Mouse (Mus musculus) intestine, embryonic 15.5 days (tissue): Measurements from ENCODE around the gene Uqcc1. TPM values are rescaled to one million over a fixed set of nuclear protein-coding genes. Genes with fewer than 3 reads are reported as not detected.

ENCODE experiments used
- ATAC-seq: fragments of 200-750 bp; cut with Nextera tagmentation; 2 replicates; pipeline ENCODE4 v1.8.0; 2017; ENCODE audit warnings: moderate TSS enrichment, moderate library complexity
- H3K27ac ChIP-seq: fragments of 300-500 bp; sonication (generic); 2 replicates; pipeline ENCODE4 v1.5.1; 2015; ENCODE audit warnings: mild to moderate bottlenecking, inconsistent platforms
- H3K27me3 ChIP-seq: fragments of 300-500 bp; sonication (generic); replicated peaks from 2 replicates; pipeline ENCODE4 v1.6.1; 2015; ENCODE audit warnings: inconsistent platforms
- H3K36me3 ChIP-seq: fragments of 300-500 bp; sonication (generic); 2 replicates; pipeline ENCODE4 v1.6.1; 2015; ENCODE audit warnings: inconsistent platforms
- H3K4me1 ChIP-seq: fragments of 300-500 bp; sonication (generic); replicated peaks from 2 replicates; pipeline ENCODE4 v1.6.1; 2015; ENCODE audit warnings: inconsistent platforms
- H3K4me2 ChIP-seq: fragments of 300-500 bp; sonication (generic); replicated peaks from 2 replicates; pipeline ENCODE4 v1.6.1; 2015; ENCODE audit warnings: mild to moderate bottlenecking, inconsistent platforms
- H3K4me3 ChIP-seq: fragments of 300-500 bp; sonication (generic); replicated peaks from 2 replicates; pipeline ENCODE4 v1.5.1; 2015; ENCODE audit warnings: inconsistent platforms
- H3K9ac ChIP-seq: fragments of 300-500 bp; sonication (generic); 2 replicates; pipeline ENCODE4 v1.6.1; 2015; ENCODE audit warnings: inconsistent platforms
- H3K9me3 ChIP-seq: fragments of 300-500 bp; sonication (generic); 2 replicates; pipeline ENCODE4 v1.6.1; 2016; ENCODE audit warnings: inconsistent platforms
- WGBS: fragments of 180-500 bp; shearing (Covaris S2); methylation state at CpG from one replicate; pipeline ENCODE4 v1.1.7; 2015; 5-methylcytosine and 5-hydroxymethylcytosine counted together
- polyA plus RNA-seq: library from polyadenylated mRNA; unstranded; fragments of >200 nt; fragmentation: Nextera tagmentation; extraction: Ambion mirVana; gene quantifications from 2 replicates; pipeline ENCODE4 v1.2.1, GENCODE M21; 2015

Gene Uqcc1
- polyA plus RNA-seq, 1 experiment from 2014 or later, result 88.7 TPM

- Histone ChIP-seq H3K9ac (no peak overlapping the region), H3K27ac (no peak overlapping the region), H3K27me3 (no peaks in the 10 kb centered on the region), H3K4me2 (no peak overlapping the region), H3K4me3 (no peak overlapping the region), H3K9me3 (no peaks in the 10 kb centered on the region), H3K4me1 (no peaks in the 10 kb centered on the region), H3K36me3 (peaks cover 21% of the 10 kb centered on the region)
- WGBS, result 87% methylated on average over 6 of the region's 6 CpGs
- no peak for ATAC-seq
These were observed 15.4 kb downstream of the Uqcc1 start for GRCm38 (mm10) chr2:155914684-155915083.

- Histone ChIP-seq H3K27ac (no peak overlapping the region), H3K9me3 (no peaks in the 10 kb centered on the region), H3K9ac (no peak overlapping the region), H3K4me1 (no peaks in the 10 kb centered on the region), H3K36me3 (peaks cover 9% of the 10 kb centered on the region; the same call in 1 of the 2 replicates), H3K4me2 (no peak overlapping the region), H3K4me3 (no peak overlapping the region), H3K27me3 (no peaks in the 10 kb centered on the region)
- WGBS, result 93% methylated on average over 6 of the region's 6 CpGs
- ATAC-seq, result no peak
These were observed 26.5 kb downstream of the Uqcc1 start for GRCm38 (mm10) chr2:155903632-155904008.

- no peak overlapping the region for H3K9ac ChIP-seq
- H3K4me1 ChIP-seq, result no peaks in the 10 kb centered on the region
- 76% methylated on average over 16 of the region's 16 CpGs for WGBS
- H3K4me2 ChIP-seq, result no peak overlapping the region
- peak; percentile 81 for ATAC-seq
- H3K27ac ChIP-seq, result no peak overlapping the region
- H3K27me3 ChIP-seq, result no peaks in the 10 kb centered on the region
- H3K36me3 ChIP-seq, result peaks cover 9% of the 10 kb centered on the region; the same call in 1 of the 2 replicates
- H3K9me3 ChIP-seq, result no peaks in the 10 kb centered on the region
- no peak overlapping the region for H3K4me3 ChIP-seq
These were observed 27.0 kb downstream of the Uqcc1 start for GRCm38 (mm10) chr2:155902989-155903631.

GRCm38 (mm10) chr2:155895046-155895735, 34.9 kb downstream of the Uqcc1 start:
- WGBS, result 75% methylated on average over 16 of the region's 16 CpGs
- Histone ChIP-seq H3K4me1 (0 out of 2 replicates have a peak, but pooled peaks cover 3% of the 10 kb centered on the region), H3K27ac (no peak overlapping the region), H3K27me3 (no peaks in the 10 kb centered on the region), H3K4me2 (no peak overlapping the region), H3K36me3 (peaks cover 2% of the 10 kb centered on the region; the same call in 1 of the 2 replicates), H3K9me3 (no peaks in the 10 kb centered on the region), H3K4me3 (no peak overlapping the region), H3K9ac (no peak overlapping the region)
- ATAC-seq, result no peak

GRCm38 (mm10) chr2:155894307-155895045, 35.6 kb downstream of the Uqcc1 start:
- Histone ChIP-seq H3K36me3 (no peaks in the 10 kb centered on the region; the same call in 1 of the 2 replicates), H3K27ac (no peak overlapping the region), H3K9ac (no peak overlapping the region), H3K9me3 (no peaks in the 10 kb centered on the region), H3K4me1 (0 out of 2 replicates have a peak, but pooled peaks cover 3% of the 10 kb centered on the region), H3K27me3 (no peaks in the 10 kb centered on the region), H3K4me3 (no peak overlapping the region), H3K4me2 (no peak overlapping the region)
- 75% methylated on average over 13 of the region's 13 CpGs for WGBS
- peak; percentile 41; the same call in 1 of the 2 replicates for ATAC-seq

- Histone ChIP-seq H3K9me3 (no peaks in the 10 kb centered on the region), H3K36me3 (peaks cover 7% of the 10 kb centered on the region; the same call in 1 of the 2 replicates), H3K27ac (no peak overlapping the region), H3K4me3 (no peak overlapping the region), H3K27me3 (no peaks in the 10 kb centered on the region), H3K4me2 (no peak overlapping the region), H3K4me1 (no peaks in the 10 kb centered on the region), H3K9ac (no peak overlapping the region)
- no peak for ATAC-seq
- WGBS, result 96% methylated on average over 12 of the region's 12 CpGs
These were observed 43.3 kb downstream of the Uqcc1 start for GRCm38 (mm10) chr2:155886776-155887175.

- H3K4me2 ChIP-seq, result no peak overlapping the region
- H3K9ac ChIP-seq, result no peak overlapping the region
- no peak for ATAC-seq
- no peaks in the 10 kb centered on the region for H3K27me3 ChIP-seq
- 82% methylated on average over 10 of the region's 10 CpGs for WGBS
- H3K36me3 ChIP-seq, result peaks cover 7% of the 10 kb centered on the region; the same call in 1 of the 2 replicates
- no peaks in the 10 kb centered on the region for H3K9me3 ChIP-seq
- no peaks in the 10 kb centered on the region for H3K4me1 ChIP-seq
- H3K27ac ChIP-seq, result no peak overlapping the region
- H3K4me3 ChIP-seq, result no peak overlapping the region
These were observed 44.8 kb downstream of the Uqcc1 start for GRCm38 (mm10) chr2:155885271-155885697.

GRCm38 (mm10) chr2:155882087-155882486, 48.0 kb downstream of the Uqcc1 start:
- no peak overlapping the region for H3K9ac ChIP-seq
- H3K4me2 ChIP-seq, result no peak overlapping the region
- H3K36me3 ChIP-seq, result peaks cover 8% of the 10 kb centered on the region
- no peak overlapping the region for H3K27ac ChIP-seq
- H3K4me3 ChIP-seq, result no peak overlapping the region
- H3K9me3 ChIP-seq, result no peaks in the 10 kb centered on the region
- 0 out of 2 replicates have a peak, but pooled peaks have one; percentile 36 for ATAC-seq
- no peaks in the 10 kb centered on the region for H3K27me3 ChIP-seq
- H3K4me1 ChIP-seq, result no peaks in the 10 kb centered on the region
- WGBS, result 77% methylated on average over 3 of the region's 3 CpGs

- Histone ChIP-seq H3K36me3 (peaks cover 16% of the 10 kb centered on the region), H3K27me3 (no peaks in the 10 kb centered on the region), H3K9me3 (no peaks in the 10 kb centered on the region), H3K27ac (no peak overlapping the region), H3K4me1 (no peaks in the 10 kb centered on the region), H3K9ac (no peak overlapping the region), H3K4me2 (no peak overlapping the region), H3K4me3 (no peak overlapping the region)
- WGBS, result 82% methylated on average over 21 of the region's 21 CpGs
- ATAC-seq, result no peak
These were observed 50.9 kb downstream of the Uqcc1 start for GRCm38 (mm10) chr2:155878964-155879876.

GRCm38 (mm10) chr2:155873636-155874035, 56.5 kb downstream of the Uqcc1 start:
- no peaks in the 10 kb centered on the region for H3K9me3 ChIP-seq
- no peak overlapping the region for H3K9ac ChIP-seq
- peaks cover 16% of the 10 kb centered on the region for H3K36me3 ChIP-seq
- ATAC-seq, result no peak
- H3K4me3 ChIP-seq, result no peak overlapping the region
- no peaks in the 10 kb centered on the region for H3K27me3 ChIP-seq
- 65% methylated on average over 6 of the region's 6 CpGs for WGBS
- no peak overlapping the region for H3K4me2 ChIP-seq
- H3K27ac ChIP-seq, result no peak overlapping the region
- peaks cover 9% of the 10 kb centered on the region for H3K4me1 ChIP-seq

- Histone ChIP-seq H3K4me1 (peaks cover 9% of the 10 kb centered on the region), H3K36me3 (peaks cover 16% of the 10 kb centered on the region), H3K9me3 (no peaks in the 10 kb centered on the region), H3K27me3 (no peaks in the 10 kb centered on the region), H3K4me2 (no peak overlapping the region), H3K4me3 (no peak overlapping the region), H3K27ac (no peak overlapping the region), H3K9ac (no peak overlapping the region)
- ATAC-seq, result no peak
- 41% methylated on average over 10 of the region's 10 CpGs for WGBS
These were observed 57.1 kb downstream of the Uqcc1 start for GRCm38 (mm10) chr2:155872930-155873507.
